Mouse (Mus musculus) layer of hippocampus, adult 9-10 months (tissue): Measurements from ENCODE around the gene Zfp382.
"Not testable (repeated sequence)": the region's sequence is repeated elsewhere in the genome, so short reads cannot be mapped to it uniquely, and the experiment has no call there.

Experiments
- DNase-seq: peaks from one replicate; pipeline ENCODE4 v3.0.0; 2022; ENCODE audit warnings: low spot score

Zfp382 gene

DNA sequence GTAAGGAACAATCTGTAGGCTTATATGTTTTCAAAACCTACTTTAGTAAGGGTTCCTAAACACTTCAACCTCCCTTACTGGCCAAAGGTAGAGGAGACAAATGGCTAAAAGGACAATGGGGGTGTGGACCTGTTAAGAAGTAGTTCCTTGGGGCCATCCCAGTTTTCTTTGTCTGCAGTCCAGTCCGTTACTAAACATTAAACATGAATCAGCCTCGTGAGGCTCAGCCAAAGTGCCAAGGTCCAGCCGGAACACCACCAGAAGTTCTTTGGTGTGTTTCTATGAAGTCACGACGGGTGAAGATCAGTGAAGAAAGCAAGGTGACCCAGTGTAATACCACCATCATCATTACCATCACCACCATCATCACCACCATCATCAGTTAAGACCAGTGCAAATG is 25.3 kb downstream of the Zfp382 start:
- no peak for DNase-seq

- DNase-seq: no peak
Measured at GRCm38 (mm10) chr7:30154040-30154439, 32.3 kb downstream of the Zfp382 start.

GRCm38 (mm10) chr7:30155507-30155906 is 33.8 kb downstream of the Zfp382 start:
- DNase-seq: no peak

DNA sequence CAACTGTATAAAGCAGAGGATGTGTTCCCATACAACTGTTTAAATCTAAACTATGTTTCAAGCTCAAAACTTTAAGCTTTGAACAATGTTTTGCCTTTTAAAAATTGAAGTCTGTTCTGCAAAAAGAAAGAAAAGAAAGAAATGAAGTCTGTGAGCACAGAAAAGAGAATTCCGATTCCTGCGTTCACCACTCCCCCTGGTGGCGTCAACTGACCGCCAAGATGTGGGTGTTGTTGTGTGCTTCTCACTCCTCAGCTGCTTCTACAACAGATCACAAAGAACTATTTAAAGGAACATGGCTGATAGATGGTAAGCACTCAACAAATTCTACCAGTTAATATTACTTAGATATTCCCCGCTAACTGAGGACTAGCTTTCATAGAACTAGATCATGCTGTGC is 41.4 kb downstream of the Zfp382 start:
- DNase-seq: no peak

GRCm38 (mm10) chr7:30164745-30165144 is 43.0 kb downstream of the Zfp382 start:
- DNase-seq: no peak

GRCm38 (mm10) chr7:30168914-30169582 is 47.3 kb downstream of the Zfp382 start:
- DNase-seq: peak; percentile 15

DNA sequence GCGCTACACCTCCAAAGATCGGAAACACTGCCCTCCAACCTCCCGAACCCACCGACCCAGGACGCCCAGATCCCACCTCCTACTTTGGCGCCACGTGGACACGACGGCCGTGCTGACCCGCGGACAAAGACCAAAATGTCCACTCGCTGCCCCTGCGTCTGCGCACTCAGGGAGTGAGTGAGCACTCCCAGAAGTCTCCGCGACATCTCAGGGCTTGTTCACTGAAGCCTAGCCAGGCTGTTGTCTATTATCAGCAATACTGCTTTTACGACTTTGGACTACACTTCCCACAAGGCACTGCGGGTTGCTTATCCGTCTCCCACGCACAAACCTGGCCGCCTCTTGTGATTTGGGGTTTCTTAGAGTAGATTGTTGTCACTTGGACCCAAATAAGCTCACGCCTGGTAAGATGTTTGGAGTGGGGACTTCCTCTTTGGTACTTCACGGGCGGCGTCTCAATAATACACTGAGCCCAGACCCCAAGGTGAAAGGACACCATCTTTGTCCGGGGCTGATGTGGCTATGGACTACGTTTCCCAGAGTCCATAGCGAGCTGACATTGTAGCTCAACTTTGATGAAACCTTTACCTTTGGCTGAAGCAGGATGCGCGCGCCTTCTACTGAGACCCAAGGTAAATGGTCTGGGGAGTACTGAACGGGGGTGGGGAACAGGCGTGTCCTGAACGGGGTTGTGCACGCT is 48.0 kb downstream of the Zfp382 start, which contains the start of gene Zfp146:
Gene Zfp146 (minus strand): TSS at position 168 of the 700 bp plus-strand sequence.
- peak; percentile 97 for DNase-seq

DNA sequence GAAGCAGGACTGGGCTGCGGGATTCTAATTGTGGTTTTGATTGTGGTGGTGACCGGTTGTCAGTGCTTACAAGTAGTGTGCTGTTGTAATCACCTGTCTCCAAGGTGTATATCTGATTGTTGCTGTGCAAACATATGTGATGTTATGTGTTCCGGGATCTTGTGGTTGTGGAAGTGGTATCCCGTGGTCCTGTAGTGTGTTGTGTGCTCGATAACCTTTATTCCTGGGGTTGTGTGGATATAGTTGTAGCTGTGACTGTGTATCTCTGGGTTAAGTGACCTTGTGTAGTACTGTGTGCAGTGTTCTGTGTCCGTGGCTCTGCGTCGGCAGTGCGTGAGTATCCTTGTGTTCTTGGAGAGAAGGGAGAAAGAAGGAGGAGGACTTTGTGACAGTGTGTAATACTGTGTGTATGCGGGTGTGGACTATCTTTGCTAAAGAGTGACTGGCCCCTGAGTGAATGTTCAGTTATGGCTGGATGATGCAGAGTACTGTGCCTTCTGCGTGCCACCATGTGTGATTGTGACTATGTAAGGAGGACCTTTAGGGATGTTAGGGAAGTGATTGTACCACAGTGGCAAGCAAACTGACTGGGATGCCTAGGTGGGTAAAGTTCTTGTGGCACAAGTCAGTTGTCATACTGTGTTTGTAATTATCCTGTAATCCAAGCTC is 48.7 kb downstream of the Zfp382 start:
- DNase-seq: no peak

GRCm38 (mm10) chr7:30176474-30176873 is 54.7 kb downstream of the Zfp382 start:
- no peak for DNase-seq

DNA sequence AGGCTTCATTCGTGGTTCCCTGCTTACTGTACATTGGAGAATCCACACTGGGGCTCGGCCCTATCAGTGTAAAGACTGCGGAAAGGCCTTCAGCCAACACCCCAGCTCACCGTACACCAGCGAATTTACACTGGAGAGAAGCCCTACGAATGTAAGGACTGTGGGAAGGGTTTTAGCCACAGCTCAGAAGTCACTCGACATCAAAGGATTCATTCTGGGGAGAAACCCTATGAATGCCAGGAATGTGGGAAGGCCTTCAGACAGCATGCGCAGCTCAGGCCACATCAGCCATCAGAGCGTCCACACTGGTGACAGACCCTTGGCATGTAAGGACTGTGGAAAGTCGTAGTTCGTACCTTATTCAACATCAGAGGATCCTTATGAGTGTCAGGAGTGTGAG is 56.5 kb downstream of the Zfp382 start:
- no peak for DNase-seq

GRCm38 (mm10) chr7:30181308-30181707 is 59.6 kb downstream of the Zfp382 start:
- peak; percentile 77 for DNase-seq

DNA sequence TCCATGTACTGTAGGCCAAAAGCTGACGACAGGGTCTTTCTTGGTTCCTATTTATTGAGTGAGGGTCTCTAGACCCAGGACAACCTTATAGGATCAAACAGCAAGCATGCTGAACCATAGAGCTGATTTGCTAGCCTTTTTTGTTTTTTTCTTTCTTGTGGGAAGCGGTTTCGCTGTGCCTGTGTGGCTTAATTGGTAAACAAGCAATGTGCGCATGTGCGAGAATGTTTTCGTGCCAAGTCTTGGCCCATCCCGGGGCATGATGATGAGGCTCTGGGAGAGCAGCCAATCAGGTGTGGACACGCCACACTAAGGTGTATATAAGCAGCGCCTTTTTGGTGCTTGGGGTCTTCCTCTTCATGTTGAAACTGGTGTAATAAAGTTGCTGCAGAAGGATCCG is 60.2 kb downstream of the Zfp382 start:
- not testable (repeated sequence) for DNase-seq

DNA sequence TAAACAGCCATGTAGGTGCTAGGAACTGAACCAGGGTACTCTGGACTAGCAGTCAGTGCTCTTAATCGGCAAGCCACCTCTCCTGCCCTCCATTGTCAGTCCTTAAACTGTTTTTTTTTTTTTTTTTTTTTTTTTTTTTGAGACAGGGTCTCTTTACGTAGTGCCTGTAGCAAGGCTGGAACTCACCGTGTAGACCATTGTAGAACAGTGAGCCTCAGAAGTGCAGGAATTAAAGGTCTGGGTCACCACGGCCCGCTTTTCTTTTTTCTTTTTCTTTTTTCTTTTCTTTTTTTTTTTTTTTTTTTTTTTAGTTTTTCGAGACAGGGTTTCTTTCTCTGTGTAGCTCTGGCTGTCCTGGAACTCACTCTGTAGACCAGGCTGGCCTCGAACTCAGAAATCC is 61.4 kb downstream of the Zfp382 start:
- not testable (repeated sequence) for DNase-seq

GRCm38 (mm10) chr7:30183879-30184289 is 62.1 kb downstream of the Zfp382 start, which contains the start of gene Cox7a1:
TSS of gene Cox7a1 (plus strand) at chr7:30184144.
- DNase-seq: peak; percentile 51
